Mouse (Mus musculus): ENCODE data around the gene Dnase1. TPM values are rescaled to one million over a fixed set of nuclear protein-coding genes. Genes with fewer than 3 reads are reported as not detected.

Gene Dnase1
- polyA plus RNA-seq, 1 experiment from 2014 or later, result 7.4 TPM

DNA sequence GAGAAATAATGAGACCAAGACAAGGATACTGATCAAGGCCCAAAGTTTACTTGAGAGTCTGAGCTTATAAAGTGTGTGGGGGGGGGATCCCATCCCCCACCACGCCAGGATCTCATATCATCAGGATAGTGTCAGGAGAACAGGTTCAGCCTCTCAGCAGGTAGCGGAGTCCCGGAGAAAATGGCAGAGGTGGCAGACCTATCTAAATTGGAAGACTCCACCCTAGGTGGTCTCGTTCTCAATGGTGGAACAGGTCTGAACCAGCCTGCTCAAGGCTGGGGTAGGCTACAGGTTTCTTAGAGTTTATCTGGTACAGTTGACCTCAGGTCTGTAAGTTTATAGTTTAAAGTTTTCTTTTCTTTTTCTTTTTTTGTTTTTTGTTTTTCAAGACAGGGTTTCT is 14.0 kb upstream of the Dnase1 start:
- Histone ChIP-seq H3K4me1 (ENCODE audit: control insufficient read depth, insufficient read depth, low read length) (no peaks in the 10 kb centered on the region), H3K36me3 (ENCODE audit: control insufficient read depth, insufficient read depth, low read length) (no peaks in the 10 kb centered on the region), H3K4me3 (ENCODE audit: low read depth, low read length) (no peak overlapping the region), H3K27me3 (ENCODE audit: control insufficient read depth, insufficient read depth, low read length) (no peaks in the 10 kb centered on the region), H3K4me2 (ENCODE audit: low read depth, low read length) (no peak overlapping the region), H3K9me3 (ENCODE audit: control insufficient read depth, low read length) (no peaks in the 10 kb centered on the region), H3K27ac (ENCODE audit: low read depth, low read length) (no peak overlapping the region), H3K9ac (replicated peaks; ENCODE audit: low read depth, low read length) (no peak overlapping the region)
- WGBS, result 80% methylated on average over 4 of the region's 4 CpGs
- no peak for ATAC-seq (ENCODE audit: low read depth)

DNA sequence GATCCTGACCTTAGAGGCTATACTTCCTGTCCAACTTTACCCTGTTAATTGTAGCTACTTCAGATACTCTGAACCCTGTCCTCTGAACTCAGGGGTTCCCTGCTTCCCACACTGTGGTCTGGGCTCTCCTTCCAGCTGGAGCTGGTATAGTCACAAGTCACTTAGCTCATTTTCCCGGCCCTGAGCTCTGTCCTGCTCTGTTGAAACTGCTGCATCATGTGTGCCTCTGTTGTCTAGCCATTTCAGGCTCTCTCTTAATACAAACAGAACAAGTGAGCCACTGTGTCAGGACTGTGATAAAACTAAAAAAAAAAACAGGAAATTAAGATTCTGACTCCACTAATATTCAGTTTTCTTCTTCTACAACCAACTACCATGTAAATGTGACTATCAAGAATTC is 10.1 kb upstream of the Dnase1 start:
- no peaks in the 10 kb centered on the region for H3K27me3 ChIP-seq (ENCODE audit: control insufficient read depth, insufficient read depth, low read length)
- WGBS, result 83% methylated on average over 1 of the region's 1 CpGs
- no peak overlapping the region for H3K9ac ChIP-seq (replicated peaks; ENCODE audit: low read depth, low read length)
- H3K4me2 ChIP-seq (ENCODE audit: low read depth, low read length), result no peak overlapping the region
- no peaks in the 10 kb centered on the region for H3K4me1 ChIP-seq (ENCODE audit: control insufficient read depth, insufficient read depth, low read length)
- no peaks in the 10 kb centered on the region for H3K36me3 ChIP-seq (ENCODE audit: control insufficient read depth, insufficient read depth, low read length)
- no peaks in the 10 kb centered on the region for H3K9me3 ChIP-seq (ENCODE audit: control insufficient read depth, low read length)
- no peak for ATAC-seq (ENCODE audit: low read depth)
- H3K27ac ChIP-seq (ENCODE audit: low read depth, low read length), result no peak overlapping the region
- no peak overlapping the region for H3K4me3 ChIP-seq (ENCODE audit: low read depth, low read length)

DNA sequence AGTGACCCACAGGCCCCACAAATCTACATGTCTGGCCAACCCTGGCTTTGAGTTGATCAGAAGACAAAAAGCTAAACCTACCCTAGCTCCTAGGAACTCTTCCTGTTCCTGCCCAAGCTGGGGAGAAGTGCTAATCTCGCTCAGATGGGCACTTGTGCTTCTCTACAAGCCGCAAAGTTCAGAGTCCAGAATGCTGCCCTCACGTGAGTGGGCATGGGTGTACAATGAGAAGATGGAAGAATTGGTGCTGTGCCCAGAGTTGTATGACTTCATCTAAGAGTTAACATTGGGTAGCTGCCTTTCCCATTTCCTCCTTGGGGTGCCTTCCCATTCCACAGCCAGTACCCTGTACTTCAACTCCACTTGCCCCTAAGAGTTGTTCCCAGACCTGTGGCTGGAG is 9.5 kb upstream of the Dnase1 start:
- no peak overlapping the region for H3K4me3 ChIP-seq (ENCODE audit: low read depth, low read length)
- H3K27ac ChIP-seq (ENCODE audit: low read depth, low read length), result no peak overlapping the region
- H3K4me1 ChIP-seq (ENCODE audit: control insufficient read depth, insufficient read depth, low read length), result no peaks in the 10 kb centered on the region
- H3K36me3 ChIP-seq (ENCODE audit: control insufficient read depth, insufficient read depth, low read length), result no peaks in the 10 kb centered on the region
- WGBS, result 92% methylated on average over 3 of the region's 3 CpGs
- H3K9ac ChIP-seq (replicated peaks; ENCODE audit: low read depth, low read length), result no peak overlapping the region
- no peaks in the 10 kb centered on the region for H3K27me3 ChIP-seq (ENCODE audit: control insufficient read depth, insufficient read depth, low read length)
- no peak overlapping the region for H3K4me2 ChIP-seq (ENCODE audit: low read depth, low read length)
- H3K9me3 ChIP-seq (ENCODE audit: control insufficient read depth, low read length), result no peaks in the 10 kb centered on the region
- ATAC-seq (ENCODE audit: low read depth), result no peak

DNA sequence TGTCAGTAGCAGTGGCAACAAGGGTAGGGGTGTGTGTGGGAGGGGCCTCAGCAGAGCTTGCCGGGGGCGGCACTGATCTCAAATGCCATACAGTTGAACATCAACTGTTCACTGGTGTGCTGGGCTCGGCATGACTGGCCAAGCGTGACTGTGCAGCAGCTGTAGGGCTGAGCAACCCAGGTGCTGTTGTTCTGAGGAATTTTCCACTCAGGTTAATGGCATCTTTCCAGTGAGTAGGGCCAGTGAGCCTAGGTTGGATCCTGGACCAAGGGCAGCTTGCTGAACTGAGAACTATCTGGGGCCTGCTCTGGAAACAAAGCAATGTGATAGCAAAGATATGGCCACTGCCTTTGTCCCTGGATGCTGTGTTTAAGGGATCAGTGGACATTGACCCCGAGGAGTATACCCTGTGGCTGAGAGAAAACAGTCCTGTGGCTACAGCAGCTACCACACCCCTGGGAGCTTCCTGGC is 7.3 kb upstream of the Dnase1 start:
- 83% methylated on average over 5 of the region's 5 CpGs for WGBS
- no peak overlapping the region for H3K4me3 ChIP-seq (ENCODE audit: low read depth, low read length)
- H3K4me1 ChIP-seq (ENCODE audit: control insufficient read depth, insufficient read depth, low read length), result no peaks in the 10 kb centered on the region

DNA sequence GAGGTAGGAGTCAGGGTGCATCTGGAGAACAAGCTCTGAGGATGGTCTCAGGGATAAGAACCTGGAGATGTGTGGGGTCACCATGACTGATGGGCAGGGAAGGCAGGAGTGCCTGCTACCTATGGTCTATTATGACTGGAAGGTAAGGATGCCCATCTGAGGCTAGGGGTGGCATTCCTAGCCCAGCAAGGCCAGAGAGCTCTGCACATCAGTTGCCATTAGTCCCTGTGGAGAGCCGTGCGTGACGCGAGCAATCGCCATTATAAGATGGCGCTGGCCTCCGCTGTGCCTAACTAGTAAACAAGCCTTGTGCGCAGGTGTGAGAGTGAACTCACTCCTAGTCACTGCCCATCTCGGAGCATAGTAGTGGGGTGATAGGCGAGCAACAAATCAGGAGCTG is 6.2 kb upstream of the Dnase1 start:
- Histone ChIP-seq H3K9ac (replicated peaks; ENCODE audit: low read depth, low read length) (no peak overlapping the region), H3K4me3 (ENCODE audit: low read depth, low read length) (no peak overlapping the region), H3K36me3 (ENCODE audit: control insufficient read depth, insufficient read depth, low read length) (no peaks in the 10 kb centered on the region), H3K4me1 (ENCODE audit: control insufficient read depth, insufficient read depth, low read length) (no peaks in the 10 kb centered on the region), H3K4me2 (ENCODE audit: low read depth, low read length) (no peak overlapping the region), H3K27me3 (ENCODE audit: control insufficient read depth, insufficient read depth, low read length) (no peaks in the 10 kb centered on the region), H3K27ac (ENCODE audit: low read depth, low read length) (no peak overlapping the region), H3K9me3 (ENCODE audit: control insufficient read depth, low read length) (no peaks in the 10 kb centered on the region)
- over 99% methylated on average over 10 of the region's 10 CpGs for WGBS
- no peak for ATAC-seq (ENCODE audit: low read depth)

More for the DNA sequence above, 7.3 kb upstream of the Dnase1 start:
- no peak overlapping the region for H3K27ac ChIP-seq (ENCODE audit: low read depth, low read length)
- H3K9me3 ChIP-seq (ENCODE audit: control insufficient read depth, low read length), result no peaks in the 10 kb centered on the region
- no peak for ATAC-seq (ENCODE audit: low read depth)
- H3K27me3 ChIP-seq (ENCODE audit: control insufficient read depth, insufficient read depth, low read length), result no peaks in the 10 kb centered on the region
- no peak overlapping the region for H3K9ac ChIP-seq (replicated peaks; ENCODE audit: low read depth, low read length)
- H3K36me3 ChIP-seq (ENCODE audit: control insufficient read depth, insufficient read depth, low read length), result no peaks in the 10 kb centered on the region
- H3K4me2 ChIP-seq (ENCODE audit: low read depth, low read length), result no peak overlapping the region

DNA sequence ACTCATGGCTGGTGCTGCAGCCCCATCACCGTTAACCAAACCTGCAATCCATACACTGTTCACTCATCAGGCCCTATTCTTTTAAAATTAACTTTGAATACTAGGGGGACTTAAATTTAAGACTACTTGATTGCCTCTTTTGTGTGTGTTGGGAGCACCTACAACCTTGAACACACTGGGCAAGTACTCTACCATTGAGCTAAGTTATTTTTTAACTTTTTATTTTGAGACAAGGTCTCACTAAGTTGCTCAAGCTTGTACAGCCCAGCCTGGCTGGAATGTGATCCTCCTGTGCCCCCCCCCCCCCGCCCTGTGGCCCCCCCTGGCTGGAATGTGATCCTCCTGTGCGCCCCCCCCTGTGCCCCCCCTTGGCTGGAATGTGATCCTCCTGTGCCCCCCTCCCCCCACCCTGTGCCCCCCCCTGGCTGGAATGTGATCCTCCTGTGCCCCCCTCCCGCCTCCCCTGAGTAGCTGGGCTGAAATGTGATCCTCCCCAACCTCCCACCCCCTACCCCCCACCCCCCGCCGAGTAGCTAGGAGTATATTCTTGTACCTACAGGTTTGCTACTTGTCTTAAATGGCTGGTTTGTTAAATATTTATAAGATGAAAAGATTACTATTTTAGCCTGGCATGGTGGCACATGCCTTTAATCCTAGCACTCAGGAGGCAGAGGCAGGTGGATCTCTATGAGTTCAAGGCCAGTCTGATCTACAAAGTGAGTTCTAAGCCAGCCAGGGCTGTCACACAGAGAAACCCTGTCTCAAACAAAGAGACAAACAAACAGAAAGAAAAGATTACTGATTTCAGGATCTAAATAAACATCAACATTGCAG is 5.1 kb upstream of the Dnase1 start:
- H3K27ac ChIP-seq (ENCODE audit: low read depth, low read length), result no peak overlapping the region
- no peaks in the 10 kb centered on the region; the same call in 1 of the 2 replicates for H3K36me3 ChIP-seq (ENCODE audit: control insufficient read depth, insufficient read depth, low read length)
- H3K4me1 ChIP-seq (ENCODE audit: control insufficient read depth, insufficient read depth, low read length), result no peaks in the 10 kb centered on the region
- H3K4me2 ChIP-seq (ENCODE audit: low read depth, low read length), result no peak overlapping the region
- ATAC-seq (ENCODE audit: low read depth), result no peak
- no peak overlapping the region for H3K9ac ChIP-seq (replicated peaks; ENCODE audit: low read depth, low read length)
- 83% methylated on average over 4 of the region's 6 CpGs for WGBS
- H3K27me3 ChIP-seq (ENCODE audit: control insufficient read depth, insufficient read depth, low read length), result no peaks in the 10 kb centered on the region
- no peak overlapping the region for H3K4me3 ChIP-seq (ENCODE audit: low read depth, low read length)
- H3K9me3 ChIP-seq (ENCODE audit: control insufficient read depth, low read length), result no peaks in the 10 kb centered on the region

DNA sequence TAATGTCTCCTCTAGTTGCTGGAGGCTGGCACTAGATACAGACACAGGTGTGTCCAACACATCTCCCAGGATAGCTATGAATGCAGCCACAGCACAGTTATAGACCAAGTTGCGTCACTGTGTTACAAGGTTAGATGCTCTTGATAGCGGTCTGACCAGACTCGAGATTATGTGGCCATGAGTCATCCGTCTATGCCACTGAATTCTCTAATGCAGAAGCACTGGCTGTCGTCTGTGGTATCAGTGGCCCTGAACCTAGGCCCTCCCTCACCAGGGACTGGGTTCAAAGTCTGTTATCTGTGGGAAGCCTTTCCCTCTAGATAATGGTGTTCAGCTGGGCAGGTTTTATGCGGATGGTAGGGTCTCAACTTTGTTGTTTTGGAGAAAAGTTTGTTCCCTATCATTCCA is 4.4 kb upstream of the Dnase1 start:
- Histone ChIP-seq H3K36me3 (ENCODE audit: control insufficient read depth, insufficient read depth, low read length) (peaks cover under 1% of the 10 kb centered on the region; the same call in 1 of the 2 replicates), H3K9me3 (ENCODE audit: control insufficient read depth, low read length) (no peaks in the 10 kb centered on the region), H3K27ac (ENCODE audit: low read depth, low read length) (no peak overlapping the region), H3K4me2 (ENCODE audit: low read depth, low read length) (no peak overlapping the region), H3K9ac (replicated peaks; ENCODE audit: low read depth, low read length) (no peak overlapping the region), H3K27me3 (ENCODE audit: control insufficient read depth, insufficient read depth, low read length) (no peaks in the 10 kb centered on the region), H3K4me1 (ENCODE audit: control insufficient read depth, insufficient read depth, low read length) (no peaks in the 10 kb centered on the region), H3K4me3 (ENCODE audit: low read depth, low read length) (no peak overlapping the region)
- WGBS, result 89% methylated on average over 6 of the region's 6 CpGs
- ATAC-seq (ENCODE audit: low read depth), result no peak

DNA sequence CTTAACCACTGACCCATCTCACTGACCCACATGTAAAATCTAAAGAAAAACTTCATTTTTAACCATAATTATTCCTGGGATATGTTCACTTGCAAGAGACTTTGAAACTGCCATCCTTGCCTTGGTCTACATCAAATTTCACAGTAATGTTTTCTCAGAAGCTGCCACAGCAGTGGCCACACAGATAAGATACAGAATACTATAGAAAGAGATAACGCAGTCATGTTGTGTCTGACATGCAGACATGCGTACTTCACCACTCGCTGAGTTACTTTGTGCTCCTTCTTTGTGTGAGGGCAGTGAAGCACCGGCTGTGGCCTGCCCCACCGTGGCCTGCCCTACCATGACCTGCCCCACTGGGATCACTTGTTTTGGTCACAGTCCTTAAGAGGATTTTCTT is 2.8 kb upstream of the Dnase1 start:
- 71% methylated on average over 5 of the region's 5 CpGs for WGBS
- no peaks in the 10 kb centered on the region for H3K27me3 ChIP-seq (ENCODE audit: control insufficient read depth, insufficient read depth, low read length)

DNA sequence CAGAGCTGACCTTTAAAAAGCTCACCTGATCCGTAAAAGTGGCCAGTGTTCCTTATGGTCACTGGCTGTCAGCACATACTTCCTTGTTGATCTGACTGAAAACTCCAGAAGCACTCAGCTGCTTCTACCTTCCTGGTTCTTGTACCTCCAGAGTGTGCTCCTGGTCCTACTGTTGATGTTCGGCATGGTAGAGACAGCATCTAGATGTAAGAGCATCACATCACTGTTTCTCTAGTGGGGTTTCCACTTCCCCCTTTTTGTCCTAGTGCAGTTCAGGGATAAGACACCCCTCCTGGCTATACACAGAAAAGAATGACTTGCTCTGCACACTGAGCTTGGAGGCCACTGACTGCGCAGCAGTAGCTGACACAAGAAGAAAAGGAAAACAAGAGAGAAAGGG is 2.3 kb upstream of the Dnase1 start:
- Histone ChIP-seq H3K36me3 (ENCODE audit: control insufficient read depth, insufficient read depth, low read length) (peaks cover 20% of the 10 kb centered on the region), H3K4me2 (ENCODE audit: low read depth, low read length) (no peak overlapping the region), H3K27ac (ENCODE audit: low read depth, low read length) (no peak overlapping the region), H3K9ac (replicated peaks; ENCODE audit: low read depth, low read length) (no peak overlapping the region), H3K9me3 (ENCODE audit: control insufficient read depth, low read length) (no peaks in the 10 kb centered on the region), H3K4me3 (ENCODE audit: low read depth, low read length) (no peak overlapping the region), H3K4me1 (ENCODE audit: control insufficient read depth, insufficient read depth, low read length) (no peaks in the 10 kb centered on the region), H3K27me3 (ENCODE audit: control insufficient read depth, insufficient read depth, low read length) (no peaks in the 10 kb centered on the region)
- WGBS, result 91% methylated on average over 3 of the region's 3 CpGs
- ATAC-seq (ENCODE audit: low read depth), result no peak

More for the DNA sequence above, 2.8 kb upstream of the Dnase1 start:
- no peak overlapping the region for H3K4me3 ChIP-seq (ENCODE audit: low read depth, low read length)
- no peak overlapping the region for H3K9ac ChIP-seq (replicated peaks; ENCODE audit: low read depth, low read length)
- no peak overlapping the region for H3K27ac ChIP-seq (ENCODE audit: low read depth, low read length)
- no peaks in the 10 kb centered on the region for H3K9me3 ChIP-seq (ENCODE audit: control insufficient read depth, low read length)
- no peaks in the 10 kb centered on the region for H3K4me1 ChIP-seq (ENCODE audit: control insufficient read depth, insufficient read depth, low read length)
- ATAC-seq (ENCODE audit: low read depth), result no peak
- H3K4me2 ChIP-seq (ENCODE audit: low read depth, low read length), result no peak overlapping the region
- peaks cover 17% of the 10 kb centered on the region for H3K36me3 ChIP-seq (ENCODE audit: control insufficient read depth, insufficient read depth, low read length)
